Mouse (Mus musculus): Measurements from ENCODE around the gene Egln2.

The Egln2 gene

GRCm38 (mm10) chr7:27130521-27131370 lies 35.9 kb downstream of the Egln2 start:
- no peak for DNase-seq

- no peak for DNase-seq
These were observed 36.8 kb downstream of the Egln2 start for GRCm38 (mm10) chr7:27129811-27130210.

GRCm38 (mm10) chr7:27128946-27129345 lies 37.7 kb downstream of the Egln2 start:
- no peak for DNase-seq

- DNase-seq: no peak
These were observed 38.4 kb downstream of the Egln2 start for GRCm38 (mm10) chr7:27128162-27128561.

- no peak for DNase-seq
These were observed 41.6 kb downstream of the Egln2 start for GRCm38 (mm10) chr7:27124969-27125368.

GRCm38 (mm10) chr7:27124305-27124832 lies 42.2 kb downstream of the Egln2 start:
- DNase-seq: no peak

- no peak for DNase-seq
These were observed 46.9 kb downstream of the Egln2 start, which contains the start of gene Cyp2f2 for GRCm38 (mm10) chr7:27119676-27120075. Gene Cyp2f2, plus strand, starts transcription at chr7:27119909.

- no peak for DNase-seq
These were observed 48.5 kb downstream of the Egln2 start for GRCm38 (mm10) chr7:27118033-27118511.

GRCm38 (mm10) chr7:27111987-27112386 lies 54.6 kb downstream of the Egln2 start:
- DNase-seq: no peak

GRCm38 (mm10) chr7:27111038-27111437 lies 55.6 kb downstream of the Egln2 start:
- no peak for DNase-seq

GRCm38 (mm10) chr7:27110327-27110726 lies 56.3 kb downstream of the Egln2 start:
- no peak for DNase-seq

Measured in cerebellum, adult 11-12 months (tissue).